Mouse (Mus musculus): ENCODE measurements around the gene Borcs6.

DNA sequence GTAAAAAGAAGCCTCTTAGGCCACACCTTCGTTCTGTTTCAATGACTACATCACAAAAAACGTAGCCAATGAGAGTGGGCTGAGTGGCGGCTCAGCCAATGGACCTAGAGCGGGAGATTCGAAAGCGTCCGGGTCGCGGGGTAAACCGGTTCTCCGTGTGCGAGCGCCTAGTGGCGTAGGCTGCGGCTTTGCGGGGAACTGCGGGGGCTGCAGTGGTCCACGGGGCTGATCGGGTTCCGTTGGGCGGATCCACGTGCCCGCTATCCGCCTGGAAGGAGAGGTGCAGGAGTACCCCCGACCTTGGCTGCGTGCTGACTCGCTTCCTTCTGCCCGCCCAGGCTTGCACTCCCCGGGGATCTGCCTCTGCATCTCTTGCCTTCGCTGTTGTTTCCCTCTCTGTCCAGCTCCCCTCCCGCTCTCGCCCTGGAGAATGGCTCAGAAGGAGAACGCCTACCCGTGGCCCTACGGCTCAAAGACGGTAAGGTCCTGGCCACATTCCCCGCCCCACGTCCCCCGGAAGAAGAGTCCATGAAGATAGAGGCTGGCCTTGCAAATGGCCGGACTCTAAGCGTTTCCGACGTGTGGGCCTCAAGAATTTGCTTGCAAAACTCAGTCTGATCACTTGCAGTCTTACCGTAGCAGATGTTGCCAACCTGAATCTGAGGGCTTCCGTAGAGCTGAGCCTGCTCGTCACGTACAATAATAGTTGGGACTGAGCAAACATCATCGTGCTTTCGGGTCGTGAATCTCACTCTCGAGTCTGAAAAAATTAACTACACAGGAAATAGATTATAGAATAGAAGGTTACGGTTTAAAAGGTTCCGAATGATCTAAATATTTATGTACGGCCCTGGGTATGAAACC, 13.8 kb upstream of the Borcs6 start, which contains the start of gene Aurkb:
- TF ChIP-seq CTCF (IDR thresholded peaks at IDR 0.05; ENCODE audit: insufficient read depth, low read depth, low read length) (no peak), POLR2A (IDR thresholded peaks at IDR 0.05; ENCODE audit: insufficient read depth, low read depth, low read length) (no peak)

Data from olfactory bulb, adult 2 months (tissue).